In genomic region chr1:136333512-136333911, GRCm38 (mm10) we compare ENCODE assay signal across 16 mouse cellular contexts. TPM values are rescaled to one million over a fixed set of nuclear protein-coding genes. Genes with fewer than 3 reads are reported as not detected.
DNase-seq lines count a peak whose midpoint lies in the region; ATAC-seq lines count a peak whose summit lies in the region.
"Had no signal": no experiment of that assay in that cellular context is flagged by ENCODE, and none has a peak within 500 bp of the region (broad histone marks: within the 10 kb centered on the region; RNA-seq: fewer than 3 reads in every experiment).

No protein-coding gene starts in this region.

- ATAC-seq in frontal cortex, adult (ENCODE audit: low TSS enrichment): peak; percentile 26; the same call in 1 of the 2 replicates
- ATAC-seq: CD4-positive, CD25-positive, alpha-beta regulatory T cell, adult 4 months; forebrain, embryonic 15.5 days; forebrain, postnatal 0 days had no signal

- intact Hi-C loops in gastrocnemius, postnatal 36 days (cut with DNase I): no loop called here

- no peak for DNase-seq in frontal cortex, postnatal 14 days (ENCODE audit: low spot score in 2 of 2)
- DNase-seq in 3T3-L1 (ENCODE audit: low read depth, low spot score): peak; percentile 51
- DNase-seq in NIH3T3 (ENCODE audit: low read depth): peak; percentile 72
- no peak for DNase-seq in gastrocnemius, postnatal 36 days
- DNase-seq: adrenal gland, adult 2 months; adrenal gland, postnatal 10 days; adrenal gland, postnatal 25 days; B cell, adult 2 months; cerebellum, adult 11-12 months; cerebellum, adult 2 months; cerebellum, adult 9-11 months; embryo, embryonic 11 days; forebrain, postnatal 0 days had no signal

RNA-seq across cellular contexts. Expression of gene Camsap2, which starts 12.4 kb away (rescaled TPM):
- total RNA-seq in gastrocnemius, postnatal 36 days (2021): 10 to 100 TPM in 1 of 2 experiments, 1 to 10 TPM in 1; 9.1 to 10.6 TPM

Comparison
In these comparisons a context has a peak if more than half of its experiments do, and no peak if none do; other contexts are left out.
1. DNase-seq: peak in 3T3-L1 (single experiment) and NIH3T3 (single experiment); none in frontal cortex, postnatal 14 days (0 of 2) and gastrocnemius, postnatal 36 days (0 of 2).